Comparison of ENCODE assay signal across 17 mouse cellular contexts in the genomic region with DNA sequence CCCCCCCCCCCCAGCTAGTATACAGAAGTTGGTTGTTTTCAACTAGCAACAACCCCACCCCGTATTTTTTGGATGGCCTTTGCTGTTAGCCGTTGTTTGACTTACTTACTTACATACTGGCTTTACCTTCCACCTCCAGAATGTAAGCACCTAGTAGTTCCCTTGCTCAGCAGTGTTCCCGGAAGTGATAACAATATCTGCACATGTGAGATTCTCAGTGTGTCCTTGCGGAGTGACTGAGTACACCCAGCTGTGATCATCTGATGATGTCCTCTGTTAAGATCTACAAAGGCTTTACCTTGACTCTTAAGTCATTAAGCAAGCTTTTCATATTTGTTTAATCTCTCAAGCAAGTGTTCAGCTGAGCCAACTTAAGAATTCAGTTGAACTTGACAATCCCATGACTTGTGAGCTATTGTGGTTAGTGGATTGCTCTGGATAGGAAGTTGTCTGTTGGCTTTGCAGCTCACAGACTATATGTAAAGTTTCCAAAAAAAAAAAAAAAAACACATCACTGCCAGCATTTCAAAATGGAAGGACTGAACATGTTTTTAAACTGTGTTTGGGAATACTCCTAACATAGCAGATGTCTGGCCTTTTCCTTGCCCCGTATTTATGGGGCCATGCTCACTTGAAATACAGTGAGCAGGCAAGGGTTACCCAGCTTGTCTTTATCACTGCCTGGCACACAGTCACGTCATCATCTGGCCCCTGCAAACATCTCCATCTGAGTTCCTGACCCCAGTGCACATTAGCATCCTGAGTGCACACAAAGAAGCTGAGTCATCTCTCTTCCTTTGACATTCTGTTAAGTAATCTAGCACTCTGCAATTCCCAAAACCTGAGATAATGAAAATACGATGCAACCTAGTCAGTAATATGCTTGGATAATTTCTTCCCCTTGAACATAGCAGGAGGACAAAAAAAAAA. TPM values are rescaled to one million over a fixed set of nuclear protein-coding genes. Genes with fewer than 3 reads are reported as not detected.
A peak's percentile ranks its signal among the peaks of the same experiment; 100 is the strongest.
DNase-seq lines count a peak whose midpoint lies in the region; ATAC-seq and TF ChIP-seq lines count a peak whose summit lies in the region.
"Had no signal": no experiment of that assay in that cellular context is flagged by ENCODE, and none has a peak within 500 bp of the region (broad histone marks: within the 10 kb centered on the region; RNA-seq: fewer than 3 reads in every experiment).

No protein-coding gene starts in this region.

- no peak for ATAC-seq in lung, postnatal 0 days
- ATAC-seq in hematopoietic stem cell, adult 5-6 weeks (replicated peaks in 1 of 2; ENCODE audit: insufficient read depth in 1 of 2, low FRiP score in 2 of 2, low TSS enrichment in 1 of 2, low read depth in 1 of 2, poor library complexity in 2 of 2, severe bottlenecking in 2 of 2) = peak; percentile 19 to 30; a peak in 1 of 4 replicates
- ATAC-seq: CD4-positive, CD25-positive, alpha-beta regulatory T cell, adult 4 months; forebrain, embryonic 15.5 days; midbrain, embryonic 16.5 days had no signal

- intact Hi-C loops in left cerebral cortex, postnatal 4 days (cut with DNase I) = loop anchor here (5.0 to 10.0 kb wide), 3 partner anchors 103 to 289 kb away; no protein-coding TSS in a partner anchor

- peak; percentile 37 for DNase-seq in lung, postnatal 0 days (ENCODE audit: low spot score)
- DNase-seq in lung, postnatal 4 days = no peak
- peak; percentile 32 for DNase-seq in NIH3T3 (ENCODE audit: low read depth)
- DNase-seq in mesoderm, embryonic 11.5 days (ENCODE audit: low read depth, low spot score) = peak; percentile 24
- no peak for DNase-seq in left cerebral cortex, postnatal 4 days
- no peak for DNase-seq in cerebellum, postnatal 4 days (ENCODE audit: low spot score in 2 of 2)
- DNase-seq: adrenal gland, postnatal 14 days; cerebellum, adult 11 months; kidney, adult 2 months; retina, postnatal 1 day had no signal

- H3K4me1 ChIP-seq in lung, postnatal 0 days (ENCODE audit: insufficient read depth, low read depth, low read length) = no peaks in the 10 kb centered on the region; the same call in 1 of the 2 replicates

- no peak overlapping the region for H3K4me2 ChIP-seq in lung, postnatal 0 days (replicated peaks; ENCODE audit: low read depth, low read length)
- H3K4me2 ChIP-seq: embryonic facial prominence, embryonic 12.5 days; forebrain, embryonic 15.5 days; hindbrain, embryonic 15.5 days; neural tube, embryonic 12.5 days had no signal

- H3K36me3 ChIP-seq in lung, postnatal 0 days (ENCODE audit: insufficient read depth, low read length) = no peaks in the 10 kb centered on the region
- H3K36me3 ChIP-seq: embryonic facial prominence, embryonic 12.5 days; forebrain, embryonic 15.5 days; hindbrain, embryonic 15.5 days; neural tube, embryonic 12.5 days had no signal

- TF ChIP-seq EP300 in lung, postnatal 0 days (IDR thresholded peaks at IDR 0.05) = no peak

- H3K27me3 ChIP-seq in lung, postnatal 0 days (replicated peaks; ENCODE audit: insufficient read depth, low read length) = no peaks in the 10 kb centered on the region
- H3K27me3 ChIP-seq: forebrain, embryonic 15.5 days; hindbrain, embryonic 15.5 days; neural tube, embryonic 12.5 days had no signal

- H3K27ac ChIP-seq in lung, postnatal 0 days (ENCODE audit: low read length) = no peak overlapping the region
- H3K27ac ChIP-seq: embryonic facial prominence, embryonic 12.5 days; forebrain, embryonic 15.5 days; hindbrain, embryonic 15.5 days; neural tube, embryonic 12.5 days had no signal

- H3K9ac ChIP-seq in lung, postnatal 0 days (replicated peaks; ENCODE audit: low read depth) = no peak overlapping the region
- H3K9ac ChIP-seq: embryonic facial prominence, embryonic 12.5 days; forebrain, embryonic 15.5 days; hindbrain, embryonic 15.5 days; neural tube, embryonic 12.5 days had no signal

- H3K4me3 ChIP-seq in lung, postnatal 0 days (ENCODE audit: low read depth, low read length) = no peak overlapping the region
- H3K4me3 ChIP-seq: embryonic facial prominence, embryonic 12.5 days; forebrain, embryonic 15.5 days; hindbrain, embryonic 15.5 days; neural tube, embryonic 12.5 days had no signal

- TF ChIP-seq CTCF in lung, postnatal 0 days (IDR thresholded peaks at IDR 0.05) = no peak

- WGBS in lung, postnatal 0 days = 31% methylated on average over 7 of the region's 7 CpGs

- no peaks in the 10 kb centered on the region for H3K9me3 ChIP-seq in lung, postnatal 0 days (ENCODE audit: low read length)
- H3K9me3 ChIP-seq: embryonic facial prominence, embryonic 12.5 days; forebrain, embryonic 15.5 days; hindbrain, embryonic 15.5 days; neural tube, embryonic 12.5 days had no signal

RNA-seq across cellular contexts. Expression of a gene that starts 3.2 kb away (rescaled TPM):
- polyA plus RNA-seq in lung, postnatal 0 days (2015; fragmentation: Nextera tagmentation; extraction: Ambion mirVana) = 8.1 and 9.1 TPM in 2 replicates
- 4.2 and 5.1 TPM in 2 replicates for total RNA-seq in hematopoietic stem cell, adult 5-6 weeks (2017)
- 10 to 100 TPM; 78.6 to 83.1 TPM for total RNA-seq in left cerebral cortex, postnatal 4 days (2021)

Comparison
In these comparisons a context has a peak if more than half of its experiments do, and no peak if none do; other contexts are left out.
1. DNase-seq: peak in lung, postnatal 0 days (single experiment), NIH3T3 (single experiment) and mesoderm, embryonic 11.5 days (single experiment); none in lung, postnatal 4 days (0 of 2), left cerebral cortex, postnatal 4 days (single experiment) and cerebellum, postnatal 4 days (0 of 2).
2. RNA of a gene that starts 3.2 kb away (total RNA-seq): 78.6 to 83.1 TPM in left cerebral cortex, postnatal 4 days; 4.2 to 5.1 TPM in hematopoietic stem cell, adult 5-6 weeks; every median in the first group is over 10 times any median in the second.